Mouse (Mus musculus) lung, adult 2 months (tissue): ENCODE measurements around the gene Atf6. TPM values are rescaled to one million over a fixed set of nuclear protein-coding genes. Genes with fewer than 3 reads are reported as not detected.
A peak's percentile ranks its signal among the peaks of the same experiment; 100 is the strongest.

Source experiments
- DNase-seq: peaks from one replicate; pipeline ENCODE4 v3.0.0; 2022
- H3K4me1 ChIP-seq: fragments of 200-500 bp; 2 replicates; pipeline ENCODE4 v1.6.1; 2011; ENCODE audit warnings: low read length; ENCODE audit not compliant: control insufficient read depth, insufficient read depth
- H3K4me3 ChIP-seq: fragments of 200-500 bp; replicated peaks from 2 replicates; pipeline ENCODE3; 2011; ENCODE audit warnings: low read depth, mild to moderate bottlenecking, control low read depth, low read length; ENCODE audit errors: extremely low read depth
- CTCF ChIP-seq: fragments of 200-500 bp; IDR thresholded peaks from 2 replicates; pipeline ENCODE4 v1.5.1; 2011; ENCODE audit warnings: mild to moderate bottlenecking, low read length, control low read depth; ENCODE audit not compliant: insufficient read depth
- POLR2A ChIP-seq: fragments of 200-500 bp; IDR thresholded peaks from 2 replicates; pipeline ENCODE4 v1.6.1; 2011; ENCODE audit warnings: low read depth, mild to moderate bottlenecking, control low read depth, low read length, borderline replicate concordance; ENCODE audit errors: extremely low read depth
- WGBS: fragments of 180-500 bp; shearing (Covaris S2); methylation state at CpG from one replicate; pipeline ENCODE4 v1.1.7; 2018; 5-methylcytosine and 5-hydroxymethylcytosine counted together
- polyA plus RNA-seq: library from polyadenylated mRNA; depleted of rRNA; stranded (reverse); fragments of >200 nt; gene quantifications from 2 replicates; pipeline ENCODE4 v1.2.3, GENCODE M21; 2012

Atf6 gene
- polyA plus RNA-seq, 1 experiment: 18.8 TPM

DNA sequence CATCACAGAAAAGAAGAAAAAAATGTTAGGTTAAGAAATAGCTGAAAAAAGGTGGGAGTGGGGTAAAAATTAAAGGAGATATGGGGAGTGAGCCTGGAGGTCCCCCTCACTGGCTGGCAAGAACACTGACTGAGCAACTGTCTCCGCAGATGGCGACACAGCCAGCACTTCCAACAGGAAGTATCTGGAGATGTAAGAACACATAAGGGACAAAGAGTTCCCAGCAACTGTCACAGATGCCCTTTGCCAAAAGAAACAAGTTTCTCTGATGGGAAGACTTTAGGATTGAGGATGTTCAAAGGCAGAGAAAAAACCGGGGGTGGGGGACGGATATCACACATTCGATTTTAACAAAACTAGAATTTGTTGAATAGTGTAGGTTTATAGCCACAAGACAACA is 146.0 kb downstream of the Atf6 start:
- no peak for DNase-seq
- TF ChIP-seq CTCF: no peak
- no peak for TF ChIP-seq POLR2A
- WGBS: 69% methylated on average over 5 of the region's 5 CpGs
- Histone ChIP-seq H3K4me3 (no peak overlapping the region), H3K4me1 (no peaks in the 10 kb centered on the region)

DNA sequence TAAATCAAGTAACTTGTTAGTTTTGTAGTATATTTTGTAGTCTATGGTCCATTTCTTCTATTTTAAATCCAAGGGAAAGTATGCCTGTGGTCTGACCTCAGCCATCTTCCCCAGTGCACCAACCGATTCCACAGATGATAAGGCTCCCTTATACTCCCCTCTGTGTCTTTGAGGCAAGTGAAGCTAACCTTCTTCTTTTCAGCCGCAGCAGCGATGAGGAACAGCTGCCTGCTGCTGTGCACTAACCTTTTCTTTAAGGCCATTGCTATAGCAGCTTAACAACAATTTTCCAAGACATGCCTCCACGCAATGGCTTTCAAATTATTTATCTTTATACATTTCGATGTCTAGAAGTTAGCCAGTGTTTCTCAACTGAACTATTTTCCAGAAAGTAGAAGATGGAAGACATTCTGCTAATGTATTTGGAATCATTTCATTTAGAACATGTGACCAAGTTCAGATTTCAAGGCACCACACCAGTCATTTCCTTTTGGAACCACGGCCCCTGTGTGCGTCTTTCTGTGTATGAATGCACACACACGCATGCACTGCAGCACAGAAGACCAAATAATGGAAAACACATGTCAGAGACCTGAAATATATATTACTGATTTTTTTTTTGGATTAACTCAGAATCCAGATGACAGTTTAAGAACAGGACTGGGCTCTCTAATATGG is 149.3 kb downstream of the Atf6 start:
- WGBS: 65% methylated on average over 8 of the region's 8 CpGs
- TF ChIP-seq CTCF (no peak), POLR2A (no peak)
- H3K4me1 ChIP-seq: no peaks in the 10 kb centered on the region
- no peak overlapping the region for H3K4me3 ChIP-seq
- no peak for DNase-seq

GRCm38 (mm10) chr1:170717241-170717828 is 150.2 kb downstream of the Atf6 start:
- WGBS: 76% methylated on average over 3 of the region's 3 CpGs

DNA sequence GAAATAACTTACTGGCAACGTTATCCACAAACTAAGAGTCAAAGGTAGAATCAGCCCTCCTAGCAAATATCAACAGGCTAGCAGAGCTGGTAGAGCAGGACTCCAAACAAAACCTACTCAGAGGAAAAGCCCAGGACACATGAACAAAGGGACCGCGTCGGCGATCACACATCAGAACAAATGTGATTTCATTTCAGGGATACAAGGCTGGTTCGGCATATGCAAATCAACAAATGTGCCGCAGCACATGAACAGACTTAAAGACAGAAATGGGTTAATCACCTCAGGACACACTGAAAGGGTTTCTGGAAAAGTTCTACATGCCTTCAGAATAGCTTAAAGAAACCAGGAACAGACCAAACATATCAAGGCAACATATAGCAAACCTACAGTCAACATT is 155.8 kb downstream of the Atf6 start:
- TF ChIP-seq CTCF: no peak
- TF ChIP-seq POLR2A: no peak
- no peak for DNase-seq
- 96% methylated on average over 7 of the region's 7 CpGs for WGBS

More at GRCm38 (mm10) chr1:170717241-170717828, 150.2 kb downstream of the Atf6 start:
- no peak overlapping the region for H3K4me3 ChIP-seq
- DNase-seq: no peak
- TF ChIP-seq CTCF (no peak), POLR2A (no peak)
- no peaks in the 10 kb centered on the region for H3K4me1 ChIP-seq

GRCm38 (mm10) chr1:170709969-170710368 is 157.6 kb downstream of the Atf6 start:
- WGBS: 76% methylated on average over 3 of the region's 3 CpGs
- Histone ChIP-seq H3K4me3 (no peak overlapping the region), H3K4me1 (peaks cover 3% of the 10 kb centered on the region; the same call in 1 of the 2 replicates)
- DNase-seq: no peak
- TF ChIP-seq POLR2A: no peak
- no peak for TF ChIP-seq CTCF

More for the DNA sequence above, 155.8 kb downstream of the Atf6 start:
- Histone ChIP-seq H3K4me1 (peaks cover 3% of the 10 kb centered on the region; the same call in 1 of the 2 replicates), H3K4me3 (no peak overlapping the region)

- WGBS: 72% methylated on average over 8 of the region's 8 CpGs
- 0 out of 2 replicates have a peak, but pooled peaks have one; percentile 9 for TF ChIP-seq CTCF
- no peak for TF ChIP-seq POLR2A
- peaks cover 3% of the 10 kb centered on the region; the same call in 1 of the 2 replicates for H3K4me1 ChIP-seq
- H3K4me3 ChIP-seq: no peak overlapping the region
- DNase-seq: no peak
These were observed 158.1 kb downstream of the Atf6 start for GRCm38 (mm10) chr1:170709481-170709880.

DNA sequence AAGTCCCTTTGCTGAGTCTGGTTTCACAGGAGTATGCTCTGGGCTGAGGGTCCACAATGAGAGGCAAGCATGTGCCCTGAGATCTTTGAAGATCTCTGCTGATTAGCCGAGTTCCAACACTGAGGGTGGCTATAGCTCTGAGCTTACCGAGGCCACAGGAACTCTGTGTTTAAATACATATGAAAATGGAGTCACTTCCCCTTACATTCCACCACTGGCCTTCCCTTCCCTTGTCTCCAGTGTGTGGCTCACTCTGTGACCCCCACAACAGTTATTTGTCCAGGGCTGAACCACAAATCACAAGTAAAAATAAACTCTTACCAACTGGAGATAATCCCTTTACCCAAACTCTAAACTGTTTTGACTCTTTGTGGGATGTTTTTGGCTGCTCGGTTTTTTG is 158.5 kb downstream of the Atf6 start:
- 60% methylated on average over 3 of the region's 3 CpGs for WGBS
- Histone ChIP-seq H3K4me3 (no peak overlapping the region), H3K4me1 (peaks cover 3% of the 10 kb centered on the region; the same call in 1 of the 2 replicates)
- no peak for DNase-seq
- TF ChIP-seq CTCF: no peak
- TF ChIP-seq POLR2A: no peak

DNA sequence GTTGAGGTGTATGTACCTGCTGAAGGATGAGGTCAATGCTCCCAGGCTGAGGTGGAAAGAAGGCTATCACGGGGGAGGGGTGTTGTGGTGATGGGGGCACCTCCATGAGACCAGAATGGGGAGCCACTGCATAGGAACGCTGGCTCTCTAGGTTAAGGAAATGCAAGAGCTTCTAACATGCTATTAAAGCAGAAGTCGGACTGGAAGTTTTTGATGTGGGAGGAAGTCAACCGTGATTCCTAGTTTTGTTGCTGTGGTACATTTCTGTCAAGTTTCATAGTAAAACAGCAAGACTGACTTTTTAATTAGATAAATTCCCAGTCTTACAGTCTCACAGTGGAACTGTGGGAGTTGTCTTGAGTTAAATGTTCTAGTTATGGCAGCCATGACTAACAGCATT is 161.5 kb downstream of the Atf6 start:
- peaks cover 3% of the 10 kb centered on the region; the same call in 1 of the 2 replicates for H3K4me1 ChIP-seq
- no peak overlapping the region for H3K4me3 ChIP-seq
- DNase-seq: no peak
- 85% methylated on average over 4 of the region's 4 CpGs for WGBS
- TF ChIP-seq POLR2A: no peak
- TF ChIP-seq CTCF: no peak

GRCm38 (mm10) chr1:170704911-170705594 is 162.5 kb downstream of the Atf6 start:
- H3K4me3 ChIP-seq: no peak overlapping the region
- 68% methylated on average over 4 of the region's 4 CpGs for WGBS
- DNase-seq: no peak

More at GRCm38 (mm10) chr1:170704911-170705594, 162.5 kb downstream of the Atf6 start:
- 0 out of 2 replicates have a peak, but pooled peaks cover 3% of the 10 kb centered on the region for H3K4me1 ChIP-seq
- TF ChIP-seq CTCF (no peak), POLR2A (no peak)
